Mouse (Mus musculus) intestine, postnatal 0 days (tissue): ENCODE measurements around the gene Syne1. TPM values are rescaled to one million over a fixed set of nuclear protein-coding genes. Genes with fewer than 3 reads are reported as not detected.

ENCODE experiments used
- ATAC-seq: fragments of 200-750 bp; cut with Nextera tagmentation; 2 replicates; pipeline ENCODE4 v1.8.0; 2017; ENCODE audit warnings: mild to moderate bottlenecking, moderate TSS enrichment, moderate library complexity
- H3K27ac ChIP-seq: fragments of 300-500 bp; sonication (generic); 2 replicates; pipeline ENCODE4 v1.5.1; 2014; ENCODE audit warnings: mild to moderate bottlenecking, low read depth, low read length, moderate library complexity
- H3K27me3 ChIP-seq: fragments of 300-500 bp; sonication (generic); replicated peaks from 2 replicates; pipeline ENCODE4 v1.6.1; 2014; ENCODE audit warnings: low read length, mixed read lengths; ENCODE audit not compliant: control insufficient read depth, insufficient read depth
- H3K36me3 ChIP-seq: fragments of 300-500 bp; sonication (generic); 2 replicates; pipeline ENCODE4 v1.6.1; 2014; ENCODE audit warnings: mild to moderate bottlenecking, moderate library complexity; ENCODE audit not compliant: control insufficient read depth, insufficient read depth
- H3K4me1 ChIP-seq: fragments of 300-500 bp; sonication (generic); replicated peaks from 2 replicates; pipeline ENCODE4 v1.6.1; 2014; ENCODE audit warnings: antibody characterized with exemption, low read length, mixed read lengths; ENCODE audit not compliant: control insufficient read depth, insufficient read depth
- H3K4me2 ChIP-seq: fragments of 300-500 bp; sonication (generic); replicated peaks from 2 replicates; pipeline ENCODE4 v1.6.1; 2014; ENCODE audit warnings: low read depth, mild to moderate bottlenecking, moderate library complexity
- H3K4me3 ChIP-seq: fragments of 300-500 bp; sonication (generic); 2 replicates; pipeline ENCODE4 v1.5.1; 2014; ENCODE audit warnings: low read depth, low read length
- H3K9ac ChIP-seq: fragments of 300-500 bp; sonication (generic); 2 replicates; pipeline ENCODE4 v1.6.1; 2014; ENCODE audit warnings: mild to moderate bottlenecking, low read depth, low read length
- H3K9me3 ChIP-seq: fragments of 300-500 bp; sonication (generic); 2 replicates; pipeline ENCODE4 v1.6.1; 2016; ENCODE audit warnings: mixed run types; ENCODE audit not compliant: control insufficient read depth
- CTCF ChIP-seq: sonication (generic); IDR thresholded peaks from 2 replicates; pipeline ENCODE4 v1.5.1; 2016; ENCODE audit warnings: low read depth, mild to moderate bottlenecking, control low read depth, antibody characterized with exemption, moderate library complexity
- WGBS: fragments of 180-500 bp; shearing (Covaris S2); extraction: QIAGEN DNeasy Blood & Tissue Kit; methylation state at CpG from one replicate; pipeline ENCODE4 v1.1.7; 2014; 5-methylcytosine and 5-hydroxymethylcytosine counted together
- polyA plus RNA-seq: library from polyadenylated mRNA; unstranded; fragments of >200 nt; fragmentation: Nextera tagmentation; extraction: Ambion mirVana; gene quantifications from 2 replicates; pipeline ENCODE4 v1.2.1, GENCODE M21; 2015

Gene Syne1
- polyA plus RNA-seq, 1 experiment from 2014 or later, result 4.3 TPM

DNA sequence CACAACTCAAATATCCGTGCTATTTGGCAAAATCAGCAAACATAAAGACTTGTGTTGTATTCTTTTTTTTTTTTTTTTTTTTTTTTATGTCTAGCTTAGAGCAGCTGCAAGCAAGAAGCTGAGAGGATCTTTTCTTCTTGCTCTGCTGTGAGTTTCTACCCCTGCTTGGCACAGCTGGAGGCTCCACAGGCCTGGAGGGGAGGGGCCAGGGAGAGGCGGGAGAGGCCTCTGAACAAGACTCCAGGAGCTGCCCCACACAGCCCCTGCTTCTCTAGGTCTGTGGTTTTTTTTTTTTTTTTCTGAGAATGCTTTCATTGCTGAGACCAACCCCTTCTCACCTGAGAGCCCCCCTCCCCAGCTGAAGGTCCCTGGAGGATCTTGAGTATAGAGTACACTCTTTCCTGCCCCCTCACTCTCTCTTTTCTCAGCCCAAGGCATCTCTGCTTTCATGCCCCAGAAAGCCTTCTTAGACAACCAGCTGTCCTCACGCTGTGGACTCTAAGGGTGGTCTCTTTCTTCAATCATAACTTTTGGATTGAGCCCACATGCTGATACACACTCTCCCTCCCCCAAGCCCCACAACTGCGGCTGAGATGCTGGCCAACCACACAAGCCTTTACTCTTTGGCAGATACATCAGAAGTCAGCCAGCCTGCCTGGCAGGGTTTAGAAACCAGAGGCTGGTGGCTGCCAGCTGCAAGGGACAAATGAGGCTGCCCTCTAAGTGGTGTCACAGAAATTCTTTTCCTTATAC is 241.1 kb downstream of the Syne1 start:
- Histone ChIP-seq H3K9me3 (no peaks in the 10 kb centered on the region), H3K36me3 (no peaks in the 10 kb centered on the region), H3K4me3 (no peak overlapping the region), H3K4me2 (no peak overlapping the region), H3K9ac (no peak overlapping the region), H3K4me1 (no peaks in the 10 kb centered on the region), H3K27ac (no peak overlapping the region), H3K27me3 (no peaks in the 10 kb centered on the region)
- TF ChIP-seq CTCF, result no peak
- no peak for ATAC-seq
- 37% methylated on average over 4 of the region's 4 CpGs for WGBS

DNA sequence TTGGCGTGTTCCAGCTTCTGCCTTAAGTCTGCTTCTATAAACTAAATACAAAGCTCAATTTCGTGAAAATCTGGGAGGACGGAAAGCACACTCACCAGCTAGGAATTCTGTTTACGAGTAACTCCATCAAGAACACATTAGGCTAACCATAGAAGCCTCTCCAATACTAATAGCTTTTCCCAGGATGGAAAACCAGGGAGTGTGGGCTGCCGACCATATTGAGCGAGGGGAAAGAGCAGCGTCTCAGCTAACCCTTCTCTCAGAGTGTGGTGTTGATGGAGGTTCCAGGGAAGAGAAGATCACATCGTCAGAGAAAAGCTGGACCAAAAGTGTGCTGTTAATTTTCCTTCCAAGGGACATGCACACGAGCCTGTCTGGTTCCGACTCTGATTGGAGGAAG is 241.9 kb downstream of the Syne1 start:
- Histone ChIP-seq H3K27me3 (no peaks in the 10 kb centered on the region), H3K4me1 (no peaks in the 10 kb centered on the region), H3K9me3 (no peaks in the 10 kb centered on the region), H3K4me2 (0 out of 2 replicates have a peak overlapping the region, but pooled peaks have one; percentile 4), H3K4me3 (no peak overlapping the region), H3K36me3 (no peaks in the 10 kb centered on the region), H3K9ac (no peak overlapping the region), H3K27ac (peak overlapping the region; percentile 54; the same call in 1 of the 2 replicates)
- WGBS, result 46% methylated on average over 10 of the region's 10 CpGs
- no peak for TF ChIP-seq CTCF
- no peak for ATAC-seq

DNA sequence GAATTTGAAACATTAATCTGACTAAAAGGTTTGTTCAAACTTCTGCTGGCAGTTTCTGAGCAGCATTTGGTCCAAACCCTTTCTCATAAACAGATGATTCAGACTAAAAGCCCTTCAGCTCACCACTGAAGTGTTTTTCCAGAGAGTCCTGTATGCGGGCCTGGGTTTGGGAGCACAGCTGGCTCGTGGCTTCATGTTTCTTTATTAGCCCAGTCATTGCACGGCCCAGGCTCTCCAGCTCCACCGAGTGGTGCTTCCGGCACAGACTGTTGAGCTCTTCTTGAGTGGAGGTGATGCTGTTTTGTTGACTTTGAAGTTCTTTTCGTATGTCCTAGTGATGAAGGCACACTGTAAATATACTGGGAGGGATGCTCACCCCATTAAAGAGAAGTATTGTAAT is 245.7 kb downstream of the Syne1 start:
- 32% methylated on average over 6 of the region's 6 CpGs for WGBS
- no peak for ATAC-seq
- Histone ChIP-seq H3K9me3 (no peaks in the 10 kb centered on the region), H3K9ac (no peak overlapping the region), H3K4me2 (no peak overlapping the region), H3K27me3 (no peaks in the 10 kb centered on the region), H3K4me1 (no peaks in the 10 kb centered on the region), H3K27ac (no peak overlapping the region), H3K4me3 (no peak overlapping the region), H3K36me3 (no peaks in the 10 kb centered on the region)
- peak; percentile 72 for TF ChIP-seq CTCF

DNA sequence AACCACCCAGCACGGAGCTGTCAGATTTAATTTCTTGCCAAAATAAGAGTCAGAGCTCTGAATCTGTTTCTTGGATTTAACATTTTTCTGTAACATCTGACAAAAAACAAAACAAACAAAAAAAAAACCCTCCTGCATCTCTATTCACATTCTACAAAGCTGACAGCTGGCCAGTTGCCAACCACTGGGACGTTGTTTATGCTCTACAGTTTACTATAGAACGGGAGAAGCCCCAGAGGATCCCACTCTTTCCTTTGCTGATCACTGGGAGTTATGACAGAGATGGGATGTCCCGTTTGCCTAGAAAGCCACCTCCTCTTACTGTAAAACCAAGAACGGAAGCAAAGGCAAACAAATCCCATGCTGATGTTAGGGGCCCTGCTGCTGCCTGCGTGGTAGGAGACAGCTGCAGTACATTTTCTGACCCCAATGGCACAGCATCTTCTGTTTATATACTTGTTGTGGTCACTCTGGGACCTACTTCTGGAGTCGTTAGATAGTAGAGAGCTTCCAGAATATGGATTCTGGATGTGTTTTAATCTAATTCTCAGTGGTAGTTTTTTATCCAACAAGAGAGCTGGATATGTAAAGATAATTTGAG is 255.9 kb downstream of the Syne1 start:
- Histone ChIP-seq H3K9me3 (no peaks in the 10 kb centered on the region), H3K27me3 (no peaks in the 10 kb centered on the region), H3K36me3 (no peaks in the 10 kb centered on the region), H3K4me3 (no peak overlapping the region), H3K27ac (no peak overlapping the region), H3K9ac (no peak overlapping the region), H3K4me2 (no peak overlapping the region), H3K4me1 (no peaks in the 10 kb centered on the region)
- ATAC-seq, result no peak
- no peak for TF ChIP-seq CTCF
- WGBS, result 35% methylated on average over 7 of the region's 7 CpGs

DNA sequence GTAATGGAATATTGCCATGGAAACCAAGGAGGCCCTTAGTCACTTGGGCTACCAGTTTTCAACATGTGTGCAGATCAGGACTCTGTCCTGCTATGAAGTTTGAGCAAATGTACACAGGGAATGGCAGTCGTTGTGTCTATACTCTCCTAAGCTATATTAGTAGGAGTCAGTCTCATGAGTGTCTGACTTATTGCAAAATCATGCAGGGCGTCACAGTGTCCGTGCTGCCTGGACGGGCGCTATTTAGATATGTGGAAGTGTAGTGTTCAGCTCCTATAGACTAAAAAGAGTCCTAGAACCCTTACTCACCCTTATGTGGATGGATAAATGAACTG is 261.7 kb downstream of the Syne1 start:
- Histone ChIP-seq H3K9ac (no peak overlapping the region), H3K4me2 (peak overlapping the region; percentile 47; the same call in 1 of the 2 replicates), H3K9me3 (no peaks in the 10 kb centered on the region), H3K4me3 (peak overlapping the region; percentile 28), H3K4me1 (no peaks in the 10 kb centered on the region), H3K36me3 (no peaks in the 10 kb centered on the region), H3K27me3 (no peaks in the 10 kb centered on the region), H3K27ac (peak overlapping the region; percentile 70)
- TF ChIP-seq CTCF, result no peak
- ATAC-seq, result 0 out of 2 replicates have a peak, but pooled peaks have one; percentile 13
- WGBS, result 57% methylated on average over 5 of the region's 5 CpGs

DNA sequence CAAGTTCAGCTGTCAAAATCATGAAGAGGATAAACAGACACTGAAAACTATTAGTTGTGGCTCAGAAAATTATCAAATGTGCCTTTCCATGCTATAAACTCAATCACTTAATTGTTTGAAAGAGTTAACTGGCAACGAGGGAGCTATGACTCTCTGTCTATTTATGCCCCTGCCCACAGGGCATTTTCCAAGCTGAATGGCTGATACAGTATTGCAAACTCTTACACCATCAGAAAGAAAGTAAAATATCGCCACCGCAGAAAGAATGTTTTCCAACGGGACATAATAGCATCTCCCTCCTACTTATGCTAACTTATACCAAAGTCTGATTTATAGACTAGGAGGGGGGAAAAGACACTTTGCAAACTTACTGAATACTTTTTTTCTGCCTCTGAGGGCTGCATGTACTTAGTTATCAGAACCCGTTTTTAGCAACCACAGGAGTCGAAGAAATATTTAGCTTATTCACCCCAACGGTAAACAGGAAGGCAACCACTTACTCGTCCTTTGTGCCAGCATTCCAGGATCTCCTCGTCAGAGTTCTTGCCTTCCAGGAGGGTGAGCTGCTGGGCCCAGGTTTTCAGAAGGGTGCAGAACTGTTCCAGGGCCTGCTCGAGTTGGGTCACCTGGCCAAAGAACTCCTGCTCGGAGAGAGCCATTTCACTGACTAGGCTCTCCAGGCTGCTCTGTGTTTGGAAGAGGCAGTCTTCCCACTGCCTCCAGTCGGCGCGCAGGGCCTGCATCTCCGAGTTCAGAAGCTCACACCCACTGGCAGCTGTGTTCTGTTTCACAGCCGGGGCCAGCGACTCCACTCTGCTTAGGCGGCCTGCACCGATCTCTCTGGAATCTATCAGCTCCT is 262.3 kb downstream of the Syne1 start:
- ATAC-seq, result peak; percentile 53; the same call in 1 of the 2 replicates
- H3K9me3 ChIP-seq, result no peaks in the 10 kb centered on the region
- peak overlapping the region; percentile 70 for H3K27ac ChIP-seq
- peak overlapping the region; percentile 47 for H3K4me2 ChIP-seq
- WGBS, result 36% methylated on average over 19 of the region's 19 CpGs
- H3K36me3 ChIP-seq, result no peaks in the 10 kb centered on the region
- H3K9ac ChIP-seq, result peak overlapping the region; percentile 37; the same call in 1 of the 2 replicates
- peak; percentile 61 for TF ChIP-seq CTCF
- no peaks in the 10 kb centered on the region for H3K27me3 ChIP-seq
- H3K4me1 ChIP-seq, result no peaks in the 10 kb centered on the region
- peak overlapping the region; percentile 28 for H3K4me3 ChIP-seq
